Mouse (Mus musculus) left cerebral cortex, postnatal 10 days (tissue): Measurements from ENCODE around the gene Slc35g1. TPM values are rescaled to one million over a fixed set of nuclear protein-coding genes. Genes with fewer than 3 reads are reported as not detected.

Experiments used
- DNase-seq, 2 experiments: peaks; one replicate each; pipeline ENCODE4 v3.0.0; 2021 to 2022; ENCODE audit warnings: low spot score in 2 of 2, mixed read lengths in 1 of 2; ENCODE audit errors: extremely low spot score in 1 of 2
- intact Hi-C: fragments of 180-260 bp; cut with DNase I; formaldehyde crosslinking; loops from one replicate; pipeline ENCODE4 v1.15.1; 2025
- total RNA-seq, 2 experiments: library from RNA; stranded (reverse); gene quantifications; 2 replicates each; pipeline ENCODE4 v1.2.3; 2021

The Slc35g1 gene
- total RNA-seq, 2 experiments from 2014 or later = 2.5 to 2.6 TPM

DNA sequence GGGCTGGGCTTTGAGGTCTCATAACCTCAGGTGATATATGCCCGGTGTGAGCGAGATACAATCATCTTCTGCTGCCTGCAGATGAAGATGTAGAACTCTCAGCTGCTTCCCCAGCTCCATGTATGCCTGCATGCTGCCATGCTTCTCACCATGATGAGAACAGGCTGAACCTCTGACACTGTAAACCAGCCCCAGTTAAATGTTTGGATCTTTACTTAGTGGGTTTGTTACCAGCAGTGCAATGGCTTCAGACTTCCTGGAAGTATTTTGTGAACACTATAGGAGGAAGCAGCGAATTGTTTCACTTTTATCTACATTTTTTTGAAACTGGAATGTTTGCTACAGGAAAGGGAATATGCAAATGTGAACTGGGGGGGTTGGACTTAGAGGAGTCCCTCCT is 36.2 kb downstream of the Slc35g1 start:
- DNase-seq = no peak
- intact Hi-C loops = no loop called here

DNA sequence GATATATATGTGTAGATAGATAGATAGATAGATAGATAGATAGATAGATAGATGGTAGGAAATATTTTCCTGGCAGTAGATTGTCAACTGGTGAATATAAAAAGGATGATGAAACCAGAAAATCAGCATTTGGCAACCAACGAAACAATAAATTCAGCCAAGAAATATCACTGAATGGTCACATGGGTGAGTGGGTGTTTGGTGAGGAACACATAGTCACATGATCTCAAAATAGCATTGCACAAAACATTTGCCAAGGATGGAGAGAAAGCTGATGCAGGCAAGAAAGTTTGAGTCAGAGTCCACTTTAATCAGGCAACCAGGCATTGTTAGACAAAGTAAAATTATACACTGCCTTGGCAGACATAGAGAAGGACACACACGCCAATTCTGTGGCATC is 37.6 kb downstream of the Slc35g1 start:
- intact Hi-C loops = no loop called here
- no peak for DNase-seq

DNA sequence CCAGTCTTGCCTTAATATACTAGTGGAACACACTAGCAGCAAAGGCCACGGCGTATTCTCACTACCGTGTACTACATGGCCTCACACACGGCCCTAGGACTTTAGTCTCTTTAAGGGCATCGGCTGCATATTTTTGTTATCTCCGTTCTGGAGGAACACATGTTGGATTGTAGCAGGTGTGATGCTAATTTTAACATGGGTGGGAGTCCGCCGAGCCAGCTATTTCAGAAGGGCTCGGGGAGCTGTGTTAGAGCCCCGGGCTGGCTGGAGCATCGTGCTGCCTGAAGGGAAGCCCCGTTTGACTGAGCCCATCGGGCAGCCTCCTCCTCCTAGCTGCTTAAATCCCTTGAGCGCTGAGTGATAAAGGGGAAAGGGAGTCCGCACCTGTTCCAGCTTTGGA is 39.4 kb downstream of the Slc35g1 start:
- DNase-seq = no peak
- intact Hi-C loops = no loop called here

DNA sequence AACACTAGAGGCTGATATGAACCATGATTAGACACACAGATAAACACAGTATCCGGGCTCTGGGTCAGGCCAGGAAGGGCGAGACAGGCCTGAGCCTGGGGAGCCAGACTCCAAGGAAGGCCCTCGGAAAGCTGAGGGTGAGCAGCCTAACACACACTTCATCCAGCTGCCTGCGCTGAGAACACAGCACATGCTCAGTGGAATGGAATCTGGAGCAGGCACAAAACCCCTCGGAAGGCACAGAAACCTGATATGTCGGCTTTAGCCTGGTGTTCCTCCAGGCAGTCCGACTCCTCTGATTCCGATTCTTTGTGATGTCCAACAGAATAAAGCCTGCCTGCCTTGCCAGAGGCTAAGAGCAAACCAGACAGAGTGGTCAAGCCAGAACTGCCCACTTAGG is 46.1 kb downstream of the Slc35g1 start:
- intact Hi-C loops = no loop called here
- DNase-seq = no peak

DNA sequence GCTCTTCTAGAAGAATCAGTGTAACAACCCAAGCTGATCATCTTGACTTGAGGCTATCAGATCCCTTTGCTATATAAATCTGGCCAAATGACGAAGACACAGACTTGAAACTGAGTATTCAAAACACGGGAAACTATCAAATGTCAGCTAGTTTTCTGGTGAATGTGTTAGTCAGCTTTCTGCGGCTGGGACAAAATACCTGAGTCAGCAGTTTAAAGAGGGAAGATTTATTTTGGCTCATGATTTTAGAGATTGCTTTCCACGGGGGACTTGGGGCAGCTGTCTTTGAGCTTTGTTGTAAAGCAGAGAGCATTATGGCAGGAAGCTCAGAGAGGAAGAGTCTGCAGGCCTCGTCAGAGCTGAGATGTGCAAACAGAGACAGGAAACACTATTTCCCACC is 50.0 kb downstream of the Slc35g1 start:
- intact Hi-C loops = no loop called here
- DNase-seq = no peak

Other genes starting within 250 kb of the Slc35g1 start
- gene Fra10ac1, start 171.8 kb upstream of the Slc35g1 start, total RNA-seq = 10 to 100 TPM; 15.7 to 16.0 TPM
- gene Lgi1, start 131.4 kb upstream of the Slc35g1 start, total RNA-seq = 100 to 1,000 TPM; 105 to 108 TPM
- gene Plce1, start 85.1 kb downstream of the Slc35g1 start, total RNA-seq = 1 to 10 TPM; 7.1 to 9.3 TPM